Mouse (Mus musculus) stomach, embryonic 16.5 days (tissue): ENCODE data around the gene Entpd3. TPM values are rescaled to one million over a fixed set of nuclear protein-coding genes. Genes with fewer than 3 reads are reported as not detected.

ENCODE experiments used
- ATAC-seq: fragments of 200-750 bp; cut with Nextera tagmentation; 2 replicates; pipeline ENCODE4 v1.8.0; 2017; ENCODE audit warnings: moderate number of reproducible peaks, moderate TSS enrichment; ENCODE audit not compliant: insufficient read depth, low FRiP score
- H3K27ac ChIP-seq: fragments of 300-500 bp; sonication (generic); 2 replicates; pipeline ENCODE4 v1.5.1; 2014; ENCODE audit warnings: low read length
- H3K27me3 ChIP-seq: fragments of 300-500 bp; sonication (generic); 2 replicates; pipeline ENCODE4 v1.6.1; 2014; ENCODE audit warnings: low read length, control low read depth, mixed read lengths; ENCODE audit not compliant: control insufficient read depth, insufficient read depth
- H3K36me3 ChIP-seq: fragments of 300-500 bp; sonication (generic); 2 replicates; pipeline ENCODE4 v1.6.1; 2014; ENCODE audit warnings: low read length; ENCODE audit not compliant: control insufficient read depth, insufficient read depth
- H3K4me1 ChIP-seq: fragments of 300-500 bp; sonication (generic); 2 replicates; pipeline ENCODE4 v1.6.1; 2014; ENCODE audit warnings: low read length, control low read depth, mixed read lengths; ENCODE audit not compliant: control insufficient read depth, insufficient read depth
- H3K4me2 ChIP-seq: fragments of 300-500 bp; sonication (generic); 2 replicates; pipeline ENCODE4 v1.6.1; 2014; ENCODE audit warnings: low read depth, low read length, mixed read lengths
- H3K4me3 ChIP-seq: fragments of 300-500 bp; sonication (generic); replicated peaks from 2 replicates; pipeline ENCODE4 v1.5.1; 2014; ENCODE audit warnings: mild to moderate bottlenecking, low read length
- H3K9ac ChIP-seq: fragments of 300-500 bp; sonication (generic); 2 replicates; pipeline ENCODE4 v1.6.1; 2014; ENCODE audit warnings: low read length
- H3K9me3 ChIP-seq: fragments of 300-500 bp; sonication (generic); replicated peaks from 2 replicates; pipeline ENCODE4 v1.6.1; 2016; ENCODE audit warnings: low read length, control low read depth; ENCODE audit not compliant: control insufficient read depth
- WGBS: fragments of 180-500 bp; shearing (Covaris S2); extraction: QIAGEN DNeasy Blood & Tissue Kit; methylation state at CpG from one replicate; pipeline ENCODE4 v1.1.7; 2014; 5-methylcytosine and 5-hydroxymethylcytosine counted together
- polyA plus RNA-seq: library from polyadenylated mRNA; unstranded; fragments of >200 nt; fragmentation: Nextera tagmentation; extraction: Ambion mirVana; gene quantifications from 2 replicates; pipeline ENCODE4 v1.2.1, GENCODE M21; 2015

Entpd3 gene
- polyA plus RNA-seq, 1 experiment from 2014 or later = 5.6 TPM

- H3K4me1 ChIP-seq = peaks cover 21% of the 10 kb centered on the region
- WGBS = 47% methylated on average over 17 of the region's 17 CpGs
- H3K9me3 ChIP-seq = 0 out of 2 replicates have a peak, but pooled peaks cover under 1% of the 10 kb centered on the region
- peak overlapping the region; percentile 11 for H3K9ac ChIP-seq
- H3K27me3 ChIP-seq = no peaks in the 10 kb centered on the region
- peak overlapping the region; percentile 21 for H3K27ac ChIP-seq
- ATAC-seq = peak; percentile 66
- peak overlapping the region; percentile 23; the same call in 1 of the 2 replicates for H3K4me3 ChIP-seq
- H3K4me2 ChIP-seq = peak overlapping the region; percentile 42
- no peaks in the 10 kb centered on the region for H3K36me3 ChIP-seq
Measured at GRCm38 (mm10) chr9:120602172-120602838, 62.7 kb downstream of the Entpd3 start.

- Histone ChIP-seq H3K4me3 (0 out of 2 replicates have a peak overlapping the region, but pooled peaks have one; percentile 0), H3K27ac (no peak overlapping the region), H3K4me1 (peaks cover 21% of the 10 kb centered on the region), H3K36me3 (no peaks in the 10 kb centered on the region), H3K9ac (peak overlapping the region; percentile 28), H3K9me3 (peaks cover 7% of the 10 kb centered on the region; the same call in 1 of the 2 replicates), H3K4me2 (peak overlapping the region; percentile 23), H3K27me3 (no peaks in the 10 kb centered on the region)
- 10% methylated on average over 23 of the region's 23 CpGs for WGBS
- ATAC-seq = peak; percentile 80
Measured at GRCm38 (mm10) chr9:120602839-120603511, 63.4 kb downstream of the Entpd3 start.

GRCm38 (mm10) chr9:120603512-120603908 is 63.9 kb downstream of the Entpd3 start:
- Histone ChIP-seq H3K9ac (peak overlapping the region; percentile 39; the same call in 1 of the 2 replicates), H3K4me3 (no peak overlapping the region), H3K36me3 (no peaks in the 10 kb centered on the region), H3K4me2 (peak overlapping the region; percentile 23), H3K27ac (no peak overlapping the region), H3K9me3 (peaks cover 10% of the 10 kb centered on the region; the same call in 1 of the 2 replicates), H3K27me3 (no peaks in the 10 kb centered on the region), H3K4me1 (peaks cover 21% of the 10 kb centered on the region)
- ATAC-seq = no peak
- 32% methylated on average over 10 of the region's 10 CpGs for WGBS

DNA sequence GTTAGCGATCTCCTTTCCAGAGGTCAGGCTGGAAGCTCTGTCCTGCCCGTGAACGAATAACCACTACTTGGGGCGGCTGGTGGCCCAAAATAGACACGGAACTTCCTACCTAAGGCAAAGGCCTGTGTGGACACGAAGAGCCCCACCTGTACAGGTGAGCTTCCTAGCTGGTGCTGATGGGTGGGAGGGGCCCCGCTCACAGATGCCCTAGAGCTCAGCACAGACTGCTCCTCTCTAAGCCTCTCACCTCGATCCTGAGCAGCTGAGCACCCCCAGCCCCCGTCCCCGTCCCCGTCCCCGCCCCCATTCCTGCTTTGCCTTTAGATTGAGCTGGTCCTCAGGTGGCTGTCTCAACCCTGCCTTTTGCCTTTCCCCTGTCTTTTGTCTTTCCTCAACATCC is 64.3 kb downstream of the Entpd3 start:
- Histone ChIP-seq H3K4me2 (no peak overlapping the region), H3K27ac (no peak overlapping the region), H3K4me1 (peaks cover 21% of the 10 kb centered on the region), H3K27me3 (no peaks in the 10 kb centered on the region), H3K9me3 (peaks cover 10% of the 10 kb centered on the region; the same call in 1 of the 2 replicates), H3K9ac (no peak overlapping the region), H3K36me3 (no peaks in the 10 kb centered on the region), H3K4me3 (no peak overlapping the region)
- 0 out of 2 replicates have a peak, but pooled peaks have one; percentile 18 for ATAC-seq
- WGBS = 48% methylated on average over 12 of the region's 12 CpGs

- no peak overlapping the region for H3K9ac ChIP-seq
- H3K4me3 ChIP-seq = no peak overlapping the region
- peaks cover 10% of the 10 kb centered on the region; the same call in 1 of the 2 replicates for H3K9me3 ChIP-seq
- no peak overlapping the region for H3K4me2 ChIP-seq
- H3K4me1 ChIP-seq = no peaks in the 10 kb centered on the region
- H3K27me3 ChIP-seq = no peaks in the 10 kb centered on the region
- no peak for ATAC-seq
- H3K27ac ChIP-seq = no peak overlapping the region
- no peaks in the 10 kb centered on the region for H3K36me3 ChIP-seq
Measured at GRCm38 (mm10) chr9:120611055-120611454, 71.4 kb downstream of the Entpd3 start.

GRCm38 (mm10) chr9:120614059-120614458 is 74.4 kb downstream of the Entpd3 start:
- whole genome bisulfite sequencing = 86% methylated on average over 6 of the region's 6 CpGs
- H3K9me3 ChIP-seq = no peaks in the 10 kb centered on the region
- ATAC-seq = no peak
- H3K4me1 ChIP-seq = no peaks in the 10 kb centered on the region
- H3K9ac ChIP-seq = no peak overlapping the region
- no peak overlapping the region for H3K4me3 ChIP-seq
- no peak overlapping the region for H3K4me2 ChIP-seq
- H3K36me3 ChIP-seq = no peaks in the 10 kb centered on the region
- no peak overlapping the region for H3K27ac ChIP-seq
- no peaks in the 10 kb centered on the region for H3K27me3 ChIP-seq

Other genes starting within 250 kb of the Entpd3 start
- 0.12 and 0.30 TPM in 2 replicates for gene Myrip, start 238.3 kb upstream of the Entpd3 start, polyA plus RNA-seq
- 129 and 138 TPM in 2 replicates for gene Eif1b, start 47.6 kb upstream of the Entpd3 start, polyA plus RNA-seq
- gene Rpl14, start 31.6 kb downstream of the Entpd3 start, polyA plus RNA-seq = 689 and 823 TPM in 2 replicates